Mouse (Mus musculus) brown adipose tissue, adult 24 weeks (tissue): ENCODE results near the gene Lfng. TPM values are rescaled to one million over a fixed set of nuclear protein-coding genes. Genes with fewer than 3 reads are reported as not detected.
A peak's percentile ranks its signal among the peaks of the same experiment; 100 is the strongest.

Source experiments
- H3K27ac ChIP-seq: fragments of 200-500 bp; replicated peaks from 2 replicates; pipeline ENCODE4 v1.5.1; 2012; ENCODE audit warnings: low read depth, mild to moderate bottlenecking, low read length
- H3K4me1 ChIP-seq: fragments of 200-500 bp; 2 replicates; pipeline ENCODE4 v1.6.1; 2012; ENCODE audit warnings: low read length, mixed read lengths; ENCODE audit not compliant: control insufficient read depth, insufficient read depth, insufficient read length
- H3K4me3 ChIP-seq: fragments of 200-500 bp; 2 replicates; pipeline ENCODE4 v1.5.1; 2012; ENCODE audit warnings: low read depth, mild to moderate bottlenecking, low read length, moderate library complexity; ENCODE audit not compliant: insufficient read depth
- polyA plus RNA-seq: library from polyadenylated mRNA; stranded (reverse); fragments of >200 nt; gene quantifications from 2 replicates; pipeline ENCODE4 v1.2.4, GENCODE M21; 2012; ENCODE audit not compliant: missing spikeins, insufficient read depth, insufficient read length

Lfng gene
- polyA plus RNA-seq, 1 experiment: 4.6 TPM

DNA sequence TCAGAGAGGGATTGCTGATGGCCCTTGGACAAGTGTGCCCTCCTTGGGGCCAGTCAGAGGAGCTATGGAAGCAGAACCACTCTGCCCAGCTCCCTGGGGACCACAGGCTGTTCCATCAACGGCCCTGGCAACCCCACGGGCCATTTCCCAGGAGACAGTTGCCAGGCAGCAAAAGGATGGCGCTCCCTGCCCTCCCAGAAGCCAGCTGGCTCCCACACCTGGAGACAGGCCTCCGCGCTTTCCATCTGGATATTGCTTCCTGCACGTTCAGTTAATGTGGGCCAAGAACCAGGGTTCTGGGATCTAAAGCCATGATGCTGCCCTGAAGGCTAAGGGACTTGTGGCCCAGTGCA lies 29.9 kb downstream of the Lfng start:
- H3K4me3 ChIP-seq: no peak overlapping the region
- peaks cover 23% of the 10 kb centered on the region for H3K4me1 ChIP-seq
- H3K27ac ChIP-seq: peak overlapping the region; percentile 75

DNA sequence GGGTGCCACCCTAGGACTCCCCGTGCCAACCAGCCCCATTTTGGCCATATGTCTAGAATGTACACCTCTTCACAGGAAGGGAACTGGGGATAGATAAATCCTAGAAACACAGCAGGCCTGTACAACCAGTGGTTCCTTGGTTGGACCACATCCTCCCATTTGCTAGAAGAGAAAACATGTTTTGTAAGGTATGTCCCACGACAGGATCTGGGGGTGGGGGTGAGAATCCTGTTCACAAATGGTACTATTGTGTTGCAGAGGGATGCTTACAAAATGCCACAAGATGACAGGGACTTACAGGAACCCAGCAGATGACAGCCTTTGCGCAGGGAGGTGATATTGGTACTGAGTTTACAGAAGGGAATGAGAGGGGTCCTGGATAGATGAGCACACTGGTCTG lies 30.9 kb downstream of the Lfng start:
- Histone ChIP-seq H3K4me3 (no peak overlapping the region), H3K4me1 (peaks cover 23% of the 10 kb centered on the region), H3K27ac (no peak overlapping the region)

GRCm38 (mm10) chr5:140638484-140638883 lies 31.4 kb downstream of the Lfng start:
- Histone ChIP-seq H3K27ac (no peak overlapping the region), H3K4me3 (no peak overlapping the region), H3K4me1 (peaks cover 23% of the 10 kb centered on the region)

DNA sequence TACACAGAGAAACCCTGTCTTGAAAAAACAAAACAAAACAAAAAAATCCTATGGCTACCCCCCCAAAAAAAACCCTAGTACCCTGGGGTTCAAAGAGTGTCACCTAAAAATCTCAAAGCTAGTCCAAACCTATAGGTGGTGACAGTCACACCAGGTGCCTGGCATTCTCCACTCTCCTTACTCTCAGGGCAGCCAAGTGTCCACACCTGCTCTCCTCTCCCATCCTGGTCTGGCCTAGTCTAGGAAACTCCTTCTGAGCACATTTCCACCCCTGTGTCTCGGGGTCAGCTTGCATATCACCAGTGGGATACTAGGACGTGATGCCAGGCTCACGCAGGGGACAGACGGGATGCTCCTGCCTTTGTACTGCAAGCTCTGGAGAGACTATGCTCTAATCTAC lies 32.2 kb downstream of the Lfng start:
- H3K4me3 ChIP-seq: no peak overlapping the region
- peaks cover 23% of the 10 kb centered on the region for H3K4me1 ChIP-seq
- H3K27ac ChIP-seq: no peak overlapping the region

DNA sequence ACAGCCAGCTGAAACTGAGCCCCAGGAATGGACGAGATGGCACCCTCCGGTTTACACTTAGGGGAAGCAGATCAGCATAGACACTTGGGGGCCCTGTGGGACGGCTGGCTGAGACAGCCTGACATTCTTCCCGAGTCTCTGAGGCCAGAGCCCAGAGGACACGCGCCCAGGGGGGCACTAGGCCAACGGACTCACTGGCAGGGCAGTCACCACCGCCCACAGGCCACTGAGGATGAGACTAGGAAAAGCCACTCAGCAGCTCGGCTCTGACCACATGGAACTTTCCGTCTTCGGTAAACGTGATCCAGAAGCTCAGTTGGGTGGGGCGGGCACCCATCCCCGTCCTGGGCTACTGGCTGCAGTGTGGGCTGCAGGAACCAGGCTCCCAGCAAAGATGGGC lies 32.8 kb downstream of the Lfng start:
- H3K27ac ChIP-seq: 0 out of 2 replicates have a peak overlapping the region, but pooled peaks have one; percentile 5
- no peak overlapping the region for H3K4me3 ChIP-seq
- H3K4me1 ChIP-seq: peaks cover 26% of the 10 kb centered on the region

DNA sequence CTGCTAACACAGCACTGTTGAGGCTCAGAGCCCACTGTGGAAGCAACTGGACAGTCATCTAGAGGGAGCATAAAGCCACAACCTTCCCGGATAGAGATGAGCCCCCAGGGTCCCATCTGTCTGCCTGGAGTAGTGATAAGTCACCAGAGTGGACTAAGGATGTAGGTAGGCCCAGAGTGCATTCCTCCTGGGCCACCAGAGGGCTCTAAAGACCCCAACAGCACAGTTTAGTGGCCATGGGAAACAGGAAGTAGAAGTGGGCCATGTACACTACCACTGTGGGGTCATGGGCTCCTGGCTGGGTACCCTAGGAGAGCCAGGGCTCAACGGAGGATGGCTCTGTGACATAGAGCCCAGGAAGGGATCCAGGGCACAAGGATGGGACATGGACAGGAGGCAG lies 33.7 kb downstream of the Lfng start:
- H3K4me1 ChIP-seq: peaks cover 26% of the 10 kb centered on the region
- no peak overlapping the region for H3K4me3 ChIP-seq
- no peak overlapping the region for H3K27ac ChIP-seq

- Histone ChIP-seq H3K4me1 (peaks cover 25% of the 10 kb centered on the region), H3K4me3 (no peak overlapping the region), H3K27ac (peak overlapping the region; percentile 50)
These were observed 34.3 kb downstream of the Lfng start for GRCm38 (mm10) chr5:140641254-140641928.

GRCm38 (mm10) chr5:140642076-140642475 lies 35.0 kb downstream of the Lfng start:
- peaks cover 22% of the 10 kb centered on the region for H3K4me1 ChIP-seq
- peak overlapping the region; percentile 59 for H3K27ac ChIP-seq
- no peak overlapping the region for H3K4me3 ChIP-seq

- H3K27ac ChIP-seq: no peak overlapping the region
- peaks cover 20% of the 10 kb centered on the region for H3K4me1 ChIP-seq
- no peak overlapping the region for H3K4me3 ChIP-seq
These were observed 37.1 kb downstream of the Lfng start for GRCm38 (mm10) chr5:140644263-140644662.

DNA sequence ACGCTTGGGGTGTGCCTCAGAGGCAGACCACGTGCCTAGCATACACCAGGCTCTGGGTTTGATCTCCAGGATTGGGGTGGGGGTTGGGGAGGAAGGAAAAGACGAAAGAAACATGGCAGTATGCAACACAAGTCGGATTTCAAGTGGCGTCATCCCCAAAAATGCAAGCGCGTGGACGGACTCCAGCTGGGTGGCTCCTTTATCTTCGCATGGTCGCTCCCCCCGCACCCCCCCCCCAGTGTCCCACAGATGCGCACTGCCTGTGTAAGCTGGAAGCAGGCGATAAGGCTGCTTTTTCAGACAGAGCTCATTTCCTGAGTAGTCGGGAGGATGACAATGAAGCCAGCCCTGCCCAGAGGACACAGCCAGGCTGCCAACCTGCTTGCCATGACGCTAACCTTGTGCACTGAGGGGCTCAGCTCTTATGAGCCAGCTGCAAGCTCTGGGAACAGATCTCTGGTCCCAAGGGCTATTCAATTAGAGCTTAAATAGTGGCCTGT lies 37.6 kb downstream of the Lfng start:
- H3K4me3 ChIP-seq: no peak overlapping the region
- no peak overlapping the region for H3K27ac ChIP-seq
- peaks cover 20% of the 10 kb centered on the region for H3K4me1 ChIP-seq

- Histone ChIP-seq H3K4me3 (no peak overlapping the region), H3K27ac (no peak overlapping the region), H3K4me1 (peaks cover 20% of the 10 kb centered on the region)
These were observed 38.3 kb downstream of the Lfng start for GRCm38 (mm10) chr5:140645454-140645853.

DNA sequence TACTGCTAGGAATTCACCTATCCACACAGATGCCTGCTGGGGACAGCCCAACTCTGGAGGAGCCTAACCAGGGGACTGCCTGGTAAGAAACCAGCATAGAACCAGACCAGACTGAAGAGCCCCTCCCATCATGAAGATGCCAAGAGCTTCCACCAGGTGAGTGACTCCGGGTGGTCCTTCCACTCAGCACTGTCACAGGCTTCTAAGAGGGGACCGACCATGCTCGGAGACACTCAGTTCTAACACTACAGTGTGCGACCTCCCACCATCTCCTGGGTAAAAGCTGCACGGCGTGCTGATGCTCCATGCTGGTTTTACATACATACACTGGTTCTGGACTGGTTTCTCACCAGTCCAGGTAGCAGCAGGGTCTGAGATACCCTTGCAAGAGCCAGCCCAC lies 39.1 kb downstream of the Lfng start:
- H3K27ac ChIP-seq: no peak overlapping the region
- H3K4me3 ChIP-seq: no peak overlapping the region

DNA sequence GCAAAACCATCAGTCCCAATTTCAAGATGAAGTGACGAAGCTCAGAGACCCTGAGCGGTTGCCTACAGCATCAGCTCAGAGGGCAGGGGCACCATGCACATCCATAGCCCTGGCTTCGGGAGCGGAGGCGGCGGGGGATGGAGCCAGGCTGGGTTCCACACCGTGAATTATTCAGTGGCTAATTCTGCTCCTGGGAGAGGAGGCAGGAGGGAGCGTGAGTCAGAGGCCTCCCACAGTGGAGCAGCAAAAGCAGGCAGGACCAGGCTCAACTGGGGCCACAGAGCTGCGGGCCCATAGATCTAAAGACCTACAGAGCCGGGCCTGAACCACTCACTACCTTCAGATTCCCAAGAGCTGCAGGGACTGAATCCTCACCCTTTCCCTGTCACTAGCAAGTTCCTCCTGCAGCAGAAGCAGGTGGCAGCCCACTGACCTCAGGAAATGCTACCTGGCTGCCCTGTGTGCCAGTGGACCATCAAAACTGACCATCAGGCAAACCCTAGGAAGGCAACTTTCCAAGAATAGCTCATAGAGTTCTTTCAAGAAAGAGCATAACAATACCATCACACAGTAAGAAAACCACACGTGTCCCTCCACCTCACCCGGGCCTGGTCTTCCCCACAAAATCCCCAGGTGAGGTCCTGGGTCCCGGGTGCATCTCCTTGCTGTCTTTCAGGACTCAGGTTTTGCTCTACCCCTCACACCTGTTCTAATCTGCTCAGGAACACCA lies 40.1 kb downstream of the Lfng start:
- Histone ChIP-seq H3K27ac (no peak overlapping the region), H3K4me3 (peak overlapping the region; percentile 73), H3K4me1 (peaks cover 16% of the 10 kb centered on the region)

More for the DNA sequence above, 39.1 kb downstream of the Lfng start:
- H3K4me1 ChIP-seq: peaks cover 14% of the 10 kb centered on the region

DNA sequence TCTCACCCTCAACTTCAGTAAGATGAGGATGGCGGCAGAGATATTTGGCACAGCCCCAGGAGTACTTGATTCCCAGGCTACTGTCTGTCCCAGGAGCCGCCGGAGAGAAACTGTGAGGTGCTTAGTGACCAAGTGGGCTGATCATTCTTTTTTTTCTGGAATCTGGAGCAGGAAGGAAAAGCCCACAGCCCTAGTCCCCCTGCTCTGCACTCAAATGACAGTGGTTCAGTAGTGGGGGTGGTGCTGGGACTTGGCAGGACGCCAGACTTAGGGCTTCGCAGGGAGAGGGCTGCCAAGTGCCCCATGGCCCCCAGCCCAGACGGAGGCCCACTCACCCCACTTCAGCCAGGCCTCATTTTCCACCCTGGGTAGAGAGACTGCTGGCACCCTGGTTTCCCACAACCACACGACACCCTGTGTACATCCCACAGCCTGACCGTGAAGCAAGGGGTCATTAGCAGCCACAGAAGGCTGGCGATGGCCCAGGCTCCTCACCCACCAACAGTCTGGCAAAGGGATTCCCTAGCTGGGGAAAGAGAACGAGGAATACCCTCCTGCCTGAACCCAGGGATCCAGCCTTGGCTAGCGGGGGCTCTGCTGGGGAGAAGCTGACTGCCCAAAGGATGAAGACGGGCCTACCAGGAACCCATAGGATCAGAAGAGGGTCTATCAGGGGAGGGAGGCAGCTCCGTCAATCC lies 40.9 kb downstream of the Lfng start:
- H3K27ac ChIP-seq: no peak overlapping the region
- H3K4me1 ChIP-seq: peaks cover 16% of the 10 kb centered on the region
- H3K4me3 ChIP-seq: peak overlapping the region; percentile 73

GRCm38 (mm10) chr5:140648519-140649100 lies 41.5 kb downstream of the Lfng start, which contains the start of gene Ttyh3:
Gene Ttyh3 (minus strand): TSS chr5:140649031.
- peak within 1 kb of the TSS; percentile 73 for H3K4me3 ChIP-seq
- peaks cover 16% of the 10 kb centered on the region for H3K4me1 ChIP-seq
- H3K27ac ChIP-seq: no peak within 1 kb of the TSS
